Mouse (Mus musculus): Measurements from ENCODE around the gene Gm8947. TPM values are rescaled to one million over a fixed set of nuclear protein-coding genes. Genes with fewer than 3 reads are reported as not detected.
A peak's percentile ranks its signal among the peaks of the same experiment; 100 is the strongest.

The Gm8947 gene
- total and polyA plus RNA-seq, 2 experiments from 2014 or later: 0.10 TPM; not detected in 1

DNA sequence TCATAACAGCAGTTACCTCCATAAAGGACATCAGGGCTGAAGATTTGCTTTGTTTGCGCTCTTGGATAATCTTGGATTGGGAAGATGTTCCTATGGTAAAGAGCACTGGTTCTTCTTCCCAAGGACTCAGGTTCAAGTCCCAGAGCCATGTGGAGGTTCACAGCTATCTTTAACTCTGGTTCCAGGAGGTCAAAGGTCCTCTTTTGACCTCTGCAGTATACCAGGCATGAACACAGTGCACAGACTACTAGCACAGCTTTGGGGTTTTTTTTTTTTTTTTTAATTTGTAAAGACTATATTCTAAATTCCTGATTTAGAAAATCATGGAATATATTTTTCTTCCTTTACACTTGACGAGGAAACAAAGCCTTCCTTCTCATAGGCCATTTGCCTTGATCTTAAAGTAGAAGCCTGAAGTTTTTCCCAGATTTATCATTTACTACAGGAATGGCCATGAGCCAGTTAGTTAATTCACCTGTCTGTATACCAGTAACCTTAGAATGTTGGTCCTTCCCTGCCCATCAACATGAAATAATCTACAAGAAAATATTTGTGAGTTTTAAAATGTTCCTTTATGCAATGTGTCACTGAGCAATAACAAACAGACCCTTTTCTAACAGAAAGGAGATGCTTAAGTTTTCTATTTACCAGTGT lies 33.2 kb upstream of the Gm8947 start:
- H3K9me3 ChIP-seq (replicated peaks; ENCODE audit: control insufficient read depth, low read length): no peaks in the 10 kb centered on the region
- no peak overlapping the region for H3K4me3 ChIP-seq (ENCODE audit: low read depth, low read length)
- H3K27me3 ChIP-seq (ENCODE audit: control insufficient read depth, insufficient read depth, low read length): no peaks in the 10 kb centered on the region
- no peak for ATAC-seq (ENCODE audit: insufficient read depth, low read depth)
- H3K36me3 ChIP-seq (replicated peaks; ENCODE audit: control insufficient read depth, insufficient read depth, low read length): no peaks in the 10 kb centered on the region
- H3K9ac ChIP-seq (replicated peaks; ENCODE audit: low read depth, low read length): no peak overlapping the region
- peaks cover 26% of the 10 kb centered on the region for H3K4me1 ChIP-seq (ENCODE audit: control insufficient read depth, insufficient read depth)
- no peak overlapping the region for H3K4me2 ChIP-seq (ENCODE audit: low read depth, low read length)
- WGBS: 92% methylated on average over 2 of the region's 2 CpGs
- H3K27ac ChIP-seq (ENCODE audit: low read depth): no peak overlapping the region
- no peak for DNase-seq (ENCODE audit: low spot score)
- no peak for TF ChIP-seq EP300 (IDR thresholded peaks at IDR 0.05; ENCODE audit: low read depth)
- TF ChIP-seq CTCF (IDR thresholded peaks at IDR 0.05; ENCODE audit: low read depth): no peak

DNA sequence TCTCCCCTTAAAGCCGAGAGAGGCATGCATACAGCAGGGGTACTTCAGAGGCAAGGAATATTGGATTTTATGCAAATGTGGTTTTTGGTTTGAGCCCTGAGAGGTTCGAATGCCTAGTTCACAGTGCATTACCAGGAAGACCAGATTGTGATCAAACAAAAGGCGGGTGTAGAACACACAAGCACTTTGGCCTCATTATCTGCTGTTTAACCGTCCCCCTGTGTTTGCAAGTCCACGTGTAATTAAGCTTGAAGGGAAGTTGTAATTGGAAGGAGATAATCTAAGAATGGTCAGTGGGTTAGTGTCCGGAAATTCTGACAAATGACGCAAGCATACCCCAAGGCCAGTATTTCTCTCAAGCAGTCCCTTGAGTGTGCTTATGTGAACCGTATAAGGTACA lies 26.1 kb upstream of the Gm8947 start:
- Histone ChIP-seq H3K4me2 (ENCODE audit: low read depth, low read length) (no peak overlapping the region), H3K9me3 (replicated peaks; ENCODE audit: control insufficient read depth, low read length) (no peaks in the 10 kb centered on the region), H3K9ac (replicated peaks; ENCODE audit: low read depth, low read length) (no peak overlapping the region), H3K27me3 (ENCODE audit: control insufficient read depth, insufficient read depth, low read length) (no peaks in the 10 kb centered on the region), H3K4me3 (ENCODE audit: low read depth, low read length) (no peak overlapping the region), H3K4me1 (ENCODE audit: control insufficient read depth, insufficient read depth) (no peaks in the 10 kb centered on the region), H3K27ac (ENCODE audit: low read depth) (no peak overlapping the region), H3K36me3 (replicated peaks; ENCODE audit: control insufficient read depth, insufficient read depth, low read length) (no peaks in the 10 kb centered on the region)
- TF ChIP-seq EP300 (IDR thresholded peaks at IDR 0.05; ENCODE audit: low read depth) (no peak), CTCF (IDR thresholded peaks at IDR 0.05; ENCODE audit: low read depth) (no peak)
- WGBS: 53% methylated on average over 8 of the region's 8 CpGs
- ATAC-seq (ENCODE audit: insufficient read depth, low read depth): no peak
- DNase-seq (ENCODE audit: low spot score): no peak

DNA sequence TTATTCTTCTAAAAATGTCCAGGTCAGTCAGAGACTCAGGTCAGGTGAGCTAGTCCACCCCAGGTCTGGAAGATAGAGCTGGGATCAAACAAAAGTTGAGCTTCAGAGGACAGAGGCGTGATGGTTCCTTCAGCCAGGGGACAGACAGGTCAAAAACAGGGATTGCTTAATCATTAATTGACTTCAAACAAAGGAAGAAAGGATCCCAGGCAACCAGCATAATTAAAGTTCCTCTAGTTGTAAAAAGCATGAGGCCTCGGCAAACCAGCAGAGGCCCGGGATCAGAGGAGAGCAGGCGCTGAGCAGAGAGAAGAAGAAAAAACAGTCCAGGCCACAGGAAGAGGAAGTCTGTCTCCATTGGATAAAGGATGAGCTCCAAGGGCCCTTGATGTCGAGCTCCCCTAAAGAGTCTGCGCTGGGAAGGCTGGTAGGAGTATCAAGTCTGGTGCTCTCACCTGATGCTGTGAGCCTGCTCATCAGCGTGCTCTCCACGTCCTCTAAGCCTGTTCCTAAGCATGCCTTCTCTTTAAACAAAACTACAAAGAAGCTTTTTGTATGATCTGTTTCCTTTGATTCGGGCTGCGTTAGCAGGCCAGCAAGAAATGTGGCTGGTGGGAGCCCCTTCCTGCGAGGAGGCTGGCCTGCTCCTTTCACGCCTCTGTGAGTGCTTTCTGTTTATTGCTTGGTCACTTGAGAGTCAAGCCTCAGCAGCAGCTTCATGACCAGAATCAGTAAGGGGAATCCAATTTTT lies 24.7 kb upstream of the Gm8947 start:
- Histone ChIP-seq H3K9ac (replicated peaks; ENCODE audit: low read depth, low read length) (no peak overlapping the region), H3K36me3 (replicated peaks; ENCODE audit: control insufficient read depth, insufficient read depth, low read length) (no peaks in the 10 kb centered on the region), H3K9me3 (replicated peaks; ENCODE audit: control insufficient read depth, low read length) (no peaks in the 10 kb centered on the region), H3K4me2 (ENCODE audit: low read depth, low read length) (no peak overlapping the region), H3K27me3 (ENCODE audit: control insufficient read depth, insufficient read depth, low read length) (no peaks in the 10 kb centered on the region), H3K4me3 (ENCODE audit: low read depth, low read length) (no peak overlapping the region), H3K4me1 (ENCODE audit: control insufficient read depth, insufficient read depth) (no peaks in the 10 kb centered on the region), H3K27ac (ENCODE audit: low read depth) (no peak overlapping the region)
- TF ChIP-seq EP300 (IDR thresholded peaks at IDR 0.05; ENCODE audit: low read depth): no peak
- TF ChIP-seq CTCF (IDR thresholded peaks at IDR 0.05; ENCODE audit: low read depth): no peak
- no peak for ATAC-seq (ENCODE audit: insufficient read depth, low read depth)
- DNase-seq (ENCODE audit: low spot score): no peak
- WGBS: 56% methylated on average over 12 of the region's 12 CpGs

DNA sequence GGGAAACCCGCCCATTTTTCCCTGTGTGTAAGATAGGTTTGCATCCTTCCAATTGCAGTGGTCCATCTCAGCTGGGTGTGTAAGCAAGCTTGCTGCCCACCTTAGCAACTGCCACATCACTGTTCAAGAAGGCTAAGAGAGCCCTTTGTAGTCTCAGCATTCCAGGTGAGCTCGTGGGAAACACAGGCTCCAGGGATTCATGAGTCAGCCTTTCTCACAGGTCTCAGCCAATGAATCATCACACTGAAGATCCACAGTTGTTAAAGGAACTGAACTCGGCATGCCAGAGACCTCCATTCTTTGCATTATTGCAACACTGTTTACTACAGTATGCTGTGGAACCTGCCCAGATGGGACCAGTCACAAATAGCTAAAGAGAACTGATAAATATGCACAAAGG lies 23.5 kb upstream of the Gm8947 start:
- H3K27me3 ChIP-seq (ENCODE audit: control insufficient read depth, insufficient read depth, low read length): no peaks in the 10 kb centered on the region
- DNase-seq (ENCODE audit: low spot score) (no peak), ATAC-seq (ENCODE audit: insufficient read depth, low read depth) (no peak)
- H3K4me3 ChIP-seq (ENCODE audit: low read depth, low read length): no peak overlapping the region
- no peaks in the 10 kb centered on the region for H3K9me3 ChIP-seq (replicated peaks; ENCODE audit: control insufficient read depth, low read length)
- no peaks in the 10 kb centered on the region for H3K4me1 ChIP-seq (ENCODE audit: control insufficient read depth, insufficient read depth)
- H3K4me2 ChIP-seq (ENCODE audit: low read depth, low read length): no peak overlapping the region
- H3K9ac ChIP-seq (replicated peaks; ENCODE audit: low read depth, low read length): no peak overlapping the region
- TF ChIP-seq CTCF (IDR thresholded peaks at IDR 0.05; ENCODE audit: low read depth): no peak
- no peak overlapping the region for H3K27ac ChIP-seq (ENCODE audit: low read depth)
- WGBS: 67% methylated on average over 3 of the region's 3 CpGs
- no peaks in the 10 kb centered on the region for H3K36me3 ChIP-seq (replicated peaks; ENCODE audit: control insufficient read depth, insufficient read depth, low read length)

DNA sequence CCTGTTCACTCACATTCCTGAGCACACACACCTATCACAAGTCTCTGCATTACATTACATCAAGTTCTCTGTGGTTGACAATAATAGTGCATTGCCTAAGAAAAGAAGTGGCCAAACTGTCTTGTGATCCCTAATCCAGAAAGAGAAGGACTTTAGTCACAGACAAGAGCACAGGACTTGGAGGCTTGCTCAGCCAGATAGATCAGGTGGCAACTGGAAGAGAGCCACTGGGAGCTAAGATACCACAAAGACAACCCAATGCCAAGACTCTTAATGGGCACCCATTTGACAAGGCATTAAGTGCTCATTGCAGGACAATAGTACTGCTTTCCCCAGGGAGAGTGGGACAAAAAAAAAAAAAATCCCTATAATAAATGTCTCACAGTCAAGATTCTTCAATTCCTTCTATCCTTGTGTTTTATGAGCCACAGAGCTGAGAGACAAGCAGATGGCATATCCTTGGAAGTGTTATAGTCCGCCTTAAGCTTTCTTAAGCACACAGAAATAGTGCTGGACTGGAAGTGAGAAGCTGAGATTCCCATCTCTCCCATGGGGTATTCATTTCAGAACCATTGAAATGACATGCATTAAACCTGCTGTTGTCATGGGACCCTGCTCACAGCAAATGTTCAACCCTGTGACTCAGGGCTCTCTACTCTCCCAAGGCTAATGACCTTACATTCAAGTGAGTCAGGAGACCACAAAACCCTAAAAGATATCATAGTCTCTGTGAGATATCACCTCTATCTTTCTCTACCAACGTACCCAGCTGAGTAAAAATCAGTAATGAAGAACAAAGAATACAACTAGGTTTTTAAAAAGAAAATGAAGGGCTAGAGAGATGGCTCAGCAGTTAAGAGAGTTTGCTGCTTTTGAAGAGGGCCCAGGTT lies 20.4 kb upstream of the Gm8947 start:
- no peak overlapping the region for H3K4me3 ChIP-seq (ENCODE audit: low read depth, low read length)
- H3K27me3 ChIP-seq (ENCODE audit: control insufficient read depth, insufficient read depth, low read length): no peaks in the 10 kb centered on the region
- DNase-seq (ENCODE audit: low spot score): no peak
- ATAC-seq (ENCODE audit: insufficient read depth, low read depth): 0 out of 2 replicates have a peak, but pooled peaks have one; percentile 47
- no peaks in the 10 kb centered on the region for H3K4me1 ChIP-seq (ENCODE audit: control insufficient read depth, insufficient read depth)
- H3K9ac ChIP-seq (replicated peaks; ENCODE audit: low read depth, low read length): no peak overlapping the region
- no peak overlapping the region for H3K4me2 ChIP-seq (ENCODE audit: low read depth, low read length)
- H3K27ac ChIP-seq (ENCODE audit: low read depth): no peak overlapping the region
- H3K9me3 ChIP-seq (replicated peaks; ENCODE audit: control insufficient read depth, low read length): no peaks in the 10 kb centered on the region
- WGBS: 68% methylated on average over 2 of the region's 2 CpGs
- peak; percentile 73; the same call in 1 of the 2 replicates for TF ChIP-seq EP300 (IDR thresholded peaks at IDR 0.05; ENCODE audit: low read depth)
- TF ChIP-seq CTCF (IDR thresholded peaks at IDR 0.05; ENCODE audit: low read depth): no peak
- no peaks in the 10 kb centered on the region for H3K36me3 ChIP-seq (replicated peaks; ENCODE audit: control insufficient read depth, insufficient read depth, low read length)

Measured in heart, postnatal 0 days (tissue).